Mouse (Mus musculus): ENCODE results near the gene Slc30a1. TPM values are rescaled to one million over a fixed set of nuclear protein-coding genes. Genes with fewer than 3 reads are reported as not detected.

The Slc30a1 gene
- polyA plus RNA-seq, 1 experiment, result 3.5 TPM

- TF ChIP-seq MAX (IDR thresholded peaks at IDR 0.05) (no peak), MYOG (IDR thresholded peaks at IDR 0.05; ENCODE audit: control insufficient read depth, extremely low read depth, insufficient read length) (no peak)
- Histone ChIP-seq H3K79me3 (ENCODE audit: low read depth) (no peaks in the 10 kb centered on the region), H3ac (ENCODE audit: control insufficient read depth, insufficient read length, low read depth) (no peak overlapping the region), H3K36me3 (ENCODE audit: control insufficient read depth, insufficient read depth) (no peaks in the 10 kb centered on the region), H3K27me3 (ENCODE audit: control insufficient read depth, insufficient read depth, insufficient read length) (peaks cover 56% of the 10 kb centered on the region), H3K4me3 (ENCODE audit: insufficient read depth, poor library complexity, severe bottlenecking) (no peak overlapping the region), H3K79me2 (ENCODE audit: control insufficient read depth, insufficient read depth) (no peaks in the 10 kb centered on the region)
These were observed 39.7 kb downstream of the Slc30a1 start for GRCm38 (mm10) chr1:191946261-191946660.

DNA sequence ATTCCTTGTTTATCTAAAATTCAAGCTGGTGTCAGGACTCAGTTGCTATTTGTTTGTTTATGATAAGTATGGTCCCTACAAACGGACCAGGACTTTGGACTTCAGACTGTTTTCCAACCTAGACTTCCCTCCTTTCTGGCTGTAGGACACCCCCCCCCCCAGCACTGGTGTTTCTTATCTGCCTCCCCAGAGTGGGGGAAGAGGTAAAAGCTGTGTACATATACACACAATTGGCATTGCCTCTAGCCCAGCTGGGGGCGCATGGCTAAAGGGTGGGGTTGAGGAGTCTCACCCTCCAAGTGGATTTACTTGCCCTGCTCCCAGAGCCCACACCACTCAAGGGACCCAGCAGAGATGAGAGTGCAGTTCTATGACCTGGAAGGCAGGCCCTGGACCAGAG is 40.3 kb downstream of the Slc30a1 start:
- TF ChIP-seq MYOD1 (IDR thresholded peaks at IDR 0.05; ENCODE audit: control insufficient read depth, insufficient read length, low read depth), result no peak
- TF ChIP-seq USF1 (IDR thresholded peaks at IDR 0.05; ENCODE audit: low read depth), result no peak
- no peak for TF ChIP-seq MAX (IDR thresholded peaks at IDR 0.05)
- no peak for TF ChIP-seq CEBPB (IDR thresholded peaks at IDR 0.05; ENCODE audit: low read depth)
- TF ChIP-seq CTCF (IDR thresholded peaks at IDR 0.05; ENCODE audit: control insufficient read depth, insufficient read depth, insufficient read length), result no peak
- TF ChIP-seq FOSL1 (IDR thresholded peaks at IDR 0.05; ENCODE audit: insufficient read depth, low read length, poor library complexity, severe bottlenecking), result no peak
- no peak for TF ChIP-seq MYOG (IDR thresholded peaks at IDR 0.05; ENCODE audit: control insufficient read depth, extremely low read depth, insufficient read length)
- no peak overlapping the region for H3K4me3 ChIP-seq (ENCODE audit: insufficient read depth, poor library complexity, severe bottlenecking)
- no peaks in the 10 kb centered on the region for H3K79me2 ChIP-seq (ENCODE audit: control insufficient read depth, insufficient read depth)
- no peaks in the 10 kb centered on the region for H3K36me3 ChIP-seq (ENCODE audit: control insufficient read depth, insufficient read depth)
- peaks cover 56% of the 10 kb centered on the region for H3K27me3 ChIP-seq (ENCODE audit: control insufficient read depth, insufficient read depth, insufficient read length)
- H3ac ChIP-seq (ENCODE audit: control insufficient read depth, insufficient read length, low read depth), result no peak overlapping the region
- no peaks in the 10 kb centered on the region for H3K79me3 ChIP-seq (ENCODE audit: low read depth)

- TF ChIP-seq CEBPB (IDR thresholded peaks at IDR 0.05; ENCODE audit: low read depth), result no peak
- no peak for TF ChIP-seq USF1 (IDR thresholded peaks at IDR 0.05; ENCODE audit: low read depth)
- Histone ChIP-seq H3K27me3 (ENCODE audit: control insufficient read depth, insufficient read depth, insufficient read length) (peaks cover 51% of the 10 kb centered on the region), H3ac (ENCODE audit: control insufficient read depth, insufficient read length, low read depth) (no peak overlapping the region), H3K4me3 (ENCODE audit: insufficient read depth, poor library complexity, severe bottlenecking) (no peak overlapping the region), H3K36me3 (ENCODE audit: control insufficient read depth, insufficient read depth) (no peaks in the 10 kb centered on the region), H3K79me2 (ENCODE audit: control insufficient read depth, insufficient read depth) (no peaks in the 10 kb centered on the region), H3K79me3 (ENCODE audit: low read depth) (no peaks in the 10 kb centered on the region)
These were observed 41.2 kb downstream of the Slc30a1 start for GRCm38 (mm10) chr1:191947796-191948195.

DNA sequence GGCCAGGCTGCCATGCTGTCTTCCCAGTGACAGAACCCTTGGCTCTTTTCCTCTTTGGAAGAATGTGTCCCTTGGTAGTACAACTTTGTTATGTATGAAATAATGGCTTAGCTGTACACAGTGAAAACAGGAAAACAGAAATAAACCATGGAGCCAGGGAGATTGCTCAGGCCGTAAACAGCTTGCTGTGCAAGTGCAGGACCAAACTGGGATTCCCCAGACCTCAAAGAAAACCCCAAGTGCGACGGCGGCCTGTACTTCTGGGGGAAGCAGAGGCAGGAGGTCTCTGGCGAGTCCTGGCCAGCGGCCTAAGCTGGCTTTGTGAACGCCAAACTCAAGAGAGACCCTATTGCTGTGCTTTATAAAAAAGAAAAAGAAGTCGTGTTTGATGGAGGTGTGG is 42.0 kb downstream of the Slc30a1 start:
- Histone ChIP-seq H3ac (ENCODE audit: control insufficient read depth, insufficient read length, low read depth) (no peak overlapping the region), H3K4me3 (ENCODE audit: insufficient read depth, poor library complexity, severe bottlenecking) (no peak overlapping the region), H3K79me2 (ENCODE audit: control insufficient read depth, insufficient read depth) (no peaks in the 10 kb centered on the region), H3K79me3 (ENCODE audit: low read depth) (no peaks in the 10 kb centered on the region), H3K27me3 (ENCODE audit: control insufficient read depth, insufficient read depth, insufficient read length) (peaks cover 43% of the 10 kb centered on the region), H3K36me3 (ENCODE audit: control insufficient read depth, insufficient read depth) (no peaks in the 10 kb centered on the region)
- no peak for TF ChIP-seq USF1 (IDR thresholded peaks at IDR 0.05; ENCODE audit: low read depth)
- no peak for TF ChIP-seq MAX (IDR thresholded peaks at IDR 0.05)
- TF ChIP-seq FOSL1 (IDR thresholded peaks at IDR 0.05; ENCODE audit: insufficient read depth, low read length, poor library complexity, severe bottlenecking), result no peak
- TF ChIP-seq MYOG (IDR thresholded peaks at IDR 0.05; ENCODE audit: control insufficient read depth, extremely low read depth, insufficient read length), result no peak
- TF ChIP-seq MYOD1 (IDR thresholded peaks at IDR 0.05; ENCODE audit: control insufficient read depth, insufficient read length, low read depth), result no peak
- no peak for TF ChIP-seq CEBPB (IDR thresholded peaks at IDR 0.05; ENCODE audit: low read depth)
- TF ChIP-seq CTCF (IDR thresholded peaks at IDR 0.05; ENCODE audit: control insufficient read depth, insufficient read depth, insufficient read length), result no peak

DNA sequence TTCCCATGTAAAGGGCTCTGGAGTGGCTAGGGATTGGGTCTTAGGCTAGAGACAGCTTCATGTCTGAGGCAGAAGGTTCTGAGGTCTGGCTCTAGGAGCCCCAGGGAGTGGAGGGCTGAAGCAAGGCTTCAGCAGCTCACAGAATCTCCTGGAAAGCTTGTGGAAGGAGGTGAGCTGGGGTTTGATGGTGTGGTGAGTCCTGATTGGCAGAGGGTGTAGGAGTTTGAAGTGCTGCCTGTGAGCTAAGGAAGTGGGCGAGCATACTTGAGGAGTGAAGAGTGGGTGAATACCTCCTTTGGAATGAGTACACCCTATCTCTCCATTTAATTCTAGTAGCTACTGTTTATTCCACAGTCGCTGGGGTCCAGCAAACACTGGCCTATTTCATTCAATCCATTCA is 44.0 kb downstream of the Slc30a1 start:
- no peak for TF ChIP-seq MYOG (IDR thresholded peaks at IDR 0.05; ENCODE audit: control insufficient read depth, extremely low read depth, insufficient read length)
- no peak for TF ChIP-seq CEBPB (IDR thresholded peaks at IDR 0.05; ENCODE audit: low read depth)
- TF ChIP-seq MYOD1 (IDR thresholded peaks at IDR 0.05; ENCODE audit: control insufficient read depth, insufficient read length, low read depth), result no peak
- no peak for TF ChIP-seq FOSL1 (IDR thresholded peaks at IDR 0.05; ENCODE audit: insufficient read depth, low read length, poor library complexity, severe bottlenecking)
- TF ChIP-seq USF1 (IDR thresholded peaks at IDR 0.05; ENCODE audit: low read depth), result no peak
- no peak for TF ChIP-seq MAX (IDR thresholded peaks at IDR 0.05)
- Histone ChIP-seq H3K79me2 (ENCODE audit: control insufficient read depth, insufficient read depth) (no peaks in the 10 kb centered on the region), H3K27me3 (ENCODE audit: control insufficient read depth, insufficient read depth, insufficient read length) (peaks cover 26% of the 10 kb centered on the region), H3K4me3 (ENCODE audit: insufficient read depth, poor library complexity, severe bottlenecking) (no peak overlapping the region), H3ac (ENCODE audit: control insufficient read depth, insufficient read length, low read depth) (no peak overlapping the region), H3K36me3 (ENCODE audit: control insufficient read depth, insufficient read depth) (no peaks in the 10 kb centered on the region), H3K79me3 (ENCODE audit: low read depth) (no peaks in the 10 kb centered on the region)

GRCm38 (mm10) chr1:191952733-191953335 is 46.3 kb downstream of the Slc30a1 start:
- no peak overlapping the region for H3ac ChIP-seq (ENCODE audit: control insufficient read depth, insufficient read length, low read depth)
- H3K27me3 ChIP-seq (ENCODE audit: control insufficient read depth, insufficient read depth, insufficient read length), result peaks cover 8% of the 10 kb centered on the region
- TF ChIP-seq MYOG (IDR thresholded peaks at IDR 0.05; ENCODE audit: control insufficient read depth, extremely low read depth, insufficient read length) (no peak), CEBPB (IDR thresholded peaks at IDR 0.05; ENCODE audit: low read depth) (no peak), FOSL1 (IDR thresholded peaks at IDR 0.05; ENCODE audit: insufficient read depth, low read length, poor library complexity, severe bottlenecking) (no peak)
- H3K4me3 ChIP-seq (ENCODE audit: insufficient read depth, poor library complexity, severe bottlenecking), result no peak overlapping the region
- H3K79me2 ChIP-seq (ENCODE audit: control insufficient read depth, insufficient read depth), result no peaks in the 10 kb centered on the region
- no peaks in the 10 kb centered on the region for H3K36me3 ChIP-seq (ENCODE audit: control insufficient read depth, insufficient read depth)
- H3K79me3 ChIP-seq (ENCODE audit: low read depth), result no peaks in the 10 kb centered on the region
